Comparison of ENCODE assay signal across 16 mouse cellular contexts in the genomic region with DNA sequence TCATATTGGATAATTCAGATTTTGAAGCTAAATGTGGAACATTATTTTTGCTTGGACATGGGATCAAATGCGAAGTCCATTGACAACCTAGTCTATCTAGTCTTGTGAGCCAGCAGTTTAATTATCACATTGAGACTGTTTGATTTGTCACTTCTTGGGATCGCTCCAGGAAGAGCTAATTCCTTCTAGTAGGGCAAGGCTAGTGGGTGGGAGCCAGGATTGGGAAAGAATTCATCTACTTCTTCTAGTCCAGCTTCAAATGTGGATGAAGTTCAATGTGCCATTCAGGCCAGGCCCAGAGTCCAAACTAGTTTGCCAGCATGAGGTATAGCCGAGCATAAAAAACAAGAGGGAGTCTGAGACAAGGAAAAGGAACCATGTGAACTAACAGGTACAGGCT.
DNase-seq lines count a peak whose midpoint lies in the region; ATAC-seq and TF ChIP-seq lines count a peak whose summit lies in the region.
"Had no signal": no experiment of that assay in that cellular context is flagged by ENCODE, and none has a peak within 500 bp of the region (broad histone marks: within the 10 kb centered on the region; RNA-seq: fewer than 3 reads in every experiment).

No protein-coding gene starts in this region.

- ATAC-seq in megakaryocyte-erythroid progenitor cell, adult 5-6 weeks (replicated peaks; ENCODE audit: low FRiP score, low TSS enrichment, poor library complexity, severe bottlenecking), result no peak
- ATAC-seq: midbrain, embryonic 15.5 days had no signal

- no peak for TF ChIP-seq CTCF in lung, adult 2 months (IDR thresholded peaks at IDR 0.05; ENCODE audit: insufficient read depth, low read length)

- TF ChIP-seq POLR2A in lung, adult 2 months (IDR thresholded peaks at IDR 0.05; ENCODE audit: borderline replicate concordance, extremely low read depth, low read depth, low read length), result no peak

- no peaks in the 10 kb centered on the region for H3K36me3 ChIP-seq in heart, embryonic 10.5 days
- H3K36me3 ChIP-seq: hindbrain, embryonic 13.5 days; midbrain, embryonic 15.5 days; neural tube, embryonic 13.5 days had no signal

- peak; percentile 12 for DNase-seq in adrenal gland, adult 8-10 months
- DNase-seq in adrenal gland, postnatal 25 days, result no peak
- peak; percentile 9 to 20 for DNase-seq in heart, adult 9 months (ENCODE audit: low spot score in 2 of 2)
- no peak for DNase-seq in heart, embryonic 10.5 days (ENCODE audit: low spot score)
- peak; percentile 19 for DNase-seq in lung, postnatal 10 days
- no peak for DNase-seq in lung, adult 2 months
- DNase-seq in gonadal fat pad, adult 2 months (ENCODE audit: low read depth), result peak; percentile 83
- DNase-seq: liver; lung, postnatal 4 days; right cerebral cortex, adult 18-20 months had no signal

- H3K27ac ChIP-seq in heart, embryonic 10.5 days, result no peak overlapping the region
- H3K27ac ChIP-seq: hindbrain, embryonic 13.5 days; kidney, postnatal 0 days; left cerebral cortex, adult 2 months; midbrain, embryonic 15.5 days; neural tube, embryonic 13.5 days had no signal

- H3K9me3 ChIP-seq in heart, embryonic 10.5 days, result no peaks in the 10 kb centered on the region
- H3K9me3 ChIP-seq: hindbrain, embryonic 13.5 days; midbrain, embryonic 15.5 days; neural tube, embryonic 13.5 days had no signal

- H3K4me1 ChIP-seq in heart, embryonic 10.5 days, result no peaks in the 10 kb centered on the region; the same call in 1 of the 2 replicates
- H3K4me1 ChIP-seq in lung, adult 2 months (ENCODE audit: control insufficient read depth, insufficient read depth, low read length), result no peaks in the 10 kb centered on the region

- no peaks in the 10 kb centered on the region for H3K27me3 ChIP-seq in heart, embryonic 10.5 days (ENCODE audit: insufficient read depth, poor library complexity, severe bottlenecking)
- H3K27me3 ChIP-seq: hindbrain, embryonic 13.5 days; midbrain, embryonic 15.5 days; neural tube, embryonic 13.5 days had no signal

- 85% methylated on average over 3 of the region's 3 CpGs for WGBS in heart, embryonic 10.5 days
- 75% methylated on average over 3 of the region's 3 CpGs for WGBS in lung, adult 2 months

- no peak overlapping the region for H3K4me3 ChIP-seq in heart, embryonic 10.5 days
- H3K4me3 ChIP-seq in lung, adult 2 months (replicated peaks; ENCODE audit: extremely low read depth, low read depth, low read length), result no peak overlapping the region
- H3K4me3 ChIP-seq: hindbrain, embryonic 13.5 days; left cerebral cortex, adult 2 months; midbrain, embryonic 15.5 days; neural tube, embryonic 13.5 days had no signal

Comparison
In these comparisons a context has a peak if more than half of its experiments do, and no peak if none do; other contexts are left out.
1. DNase-seq: peak in adrenal gland, adult 8-10 months (single experiment), heart, adult 9 months (2 of 2), lung, postnatal 10 days (single experiment) and gonadal fat pad, adult 2 months (single experiment); none in adrenal gland, postnatal 25 days (single experiment), heart, embryonic 10.5 days (single experiment) and lung, adult 2 months (single experiment).